Mouse (Mus musculus) T-helper 2 cell (primary cell): Measurements from ENCODE around the gene Kcnj1.

ENCODE experiments used
- in situ Hi-C: fragments of 300-600 bp; cut with MboI, MseI; formaldehyde crosslinking; loops from one replicate; pipeline ENCODE4 v1.15.1; 2025; ENCODE audit warnings: high pct_unique_total_duplicates

The Kcnj1 gene

DNA sequence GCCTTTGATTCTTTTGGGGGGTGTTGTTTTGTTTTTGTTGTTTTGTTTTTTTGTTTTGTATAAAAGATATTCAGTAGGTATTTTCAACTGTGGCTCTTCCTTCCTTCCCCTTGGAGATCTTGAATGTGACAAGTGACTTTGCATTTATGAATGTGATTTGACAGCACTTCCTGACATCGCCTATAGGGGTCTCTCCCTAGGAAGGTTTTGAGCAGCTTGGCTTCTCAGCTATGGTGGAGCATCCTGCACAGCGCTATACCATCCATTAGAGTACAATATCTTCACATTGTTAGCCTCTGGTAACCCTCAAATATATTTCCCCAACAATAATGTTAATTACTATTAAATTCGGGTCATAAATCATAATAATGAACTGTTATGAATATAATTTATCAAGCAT lies 73.5 kb downstream of the Kcnj1 start:
- in situ Hi-C loops: no loop called here

DNA sequence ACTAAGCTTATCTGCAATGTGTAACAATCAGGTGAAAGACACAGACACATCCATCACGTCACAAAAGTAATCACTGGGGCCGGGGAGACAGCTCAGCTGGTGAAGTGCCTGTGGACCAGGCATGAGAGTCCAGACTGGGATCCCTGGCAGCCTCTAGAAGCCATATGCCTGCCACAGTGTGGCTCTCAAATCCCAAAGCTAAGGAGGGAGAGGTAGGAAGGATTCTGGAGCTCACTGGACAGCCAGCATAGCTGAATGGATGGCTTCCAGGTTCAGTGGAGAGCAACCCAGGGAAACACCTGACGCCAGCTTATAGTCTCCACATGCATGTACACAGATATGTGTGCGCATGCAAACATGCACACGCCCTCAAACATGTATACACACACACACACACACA lies 76.5 kb downstream of the Kcnj1 start:
- in situ Hi-C loops: no loop called here
